Mouse (Mus musculus) heart, adult 2 months (tissue): ENCODE measurements around the gene Pthlh. TPM values are rescaled to one million over a fixed set of nuclear protein-coding genes. Genes with fewer than 3 reads are reported as not detected.

Source experiments
- DNase-seq, 2 experiments: peaks; one replicate each; pipeline ENCODE4 v3.0.0; 2021
- H3K27ac ChIP-seq: fragments of 200-600 bp; 2 replicates; pipeline ENCODE4 v1.8.1; 2022
- H3K27me3 ChIP-seq: fragments of 200-500 bp; 2 replicates; pipeline ENCODE4 v1.6.1; 2012; ENCODE audit warnings: mild to moderate bottlenecking, low read length, inconsistent platforms, mixed read lengths; ENCODE audit not compliant: control insufficient read depth, insufficient read depth
- H3K36me3 ChIP-seq: fragments of 200-500 bp; 2 replicates; pipeline ENCODE4 v1.6.1; 2012; ENCODE audit warnings: low read length, inconsistent platforms; ENCODE audit not compliant: control insufficient read depth, insufficient read depth
- H3K4me1 ChIP-seq: fragments of 200-500 bp; 2 replicates; pipeline ENCODE4 v1.6.1; 2011; ENCODE audit warnings: low read length; ENCODE audit not compliant: control insufficient read depth, insufficient read depth
- H3K4me3 ChIP-seq: fragments of 200-600 bp; 2 replicates; pipeline ENCODE4 v1.8.1; 2022
- H3K79me2 ChIP-seq: fragments of 200-500 bp; replicated peaks from 2 replicates; pipeline ENCODE4 v1.6.1; 2012; ENCODE audit warnings: mild to moderate bottlenecking, inconsistent platforms, low read length, moderate library complexity, mixed read lengths; ENCODE audit not compliant: control insufficient read depth, insufficient read depth
- H3K9ac ChIP-seq: fragments of 200-500 bp; 2 replicates; pipeline ENCODE4 v1.6.1; 2012; ENCODE audit warnings: low read depth, mild to moderate bottlenecking, control low read depth, inconsistent platforms, low read length, mixed read lengths
- CTCF ChIP-seq: fragments of 200-600 bp; IDR thresholded peaks from 2 replicates; pipeline ENCODE4 v1.8.1; 2022; ENCODE audit warnings: antibody characterized with exemption, mild to moderate bottlenecking, moderate library complexity
- EP300 ChIP-seq: fragments of 200-500 bp; IDR thresholded peaks from 2 replicates; pipeline ENCODE4 v1.6.1; 2011; ENCODE audit warnings: low read depth, low read length, control low read depth; ENCODE audit not compliant: insufficient read depth
- POLR2A ChIP-seq: fragments of 200-500 bp; IDR thresholded peaks from 2 replicates; pipeline ENCODE4 v1.6.1; 2011; ENCODE audit warnings: mild to moderate bottlenecking, low read depth, low read length, control low read depth; ENCODE audit not compliant: insufficient read depth
- WGBS: fragments of 180-500 bp; shearing (Covaris S2); methylation state at CpG from one replicate; pipeline ENCODE4 v1.1.7; 2018; 5-methylcytosine and 5-hydroxymethylcytosine counted together
- intact Hi-C: fragments of 180-260 bp; cut with DNase I; formaldehyde crosslinking; loops from one replicate; pipeline ENCODE4 v1.15.1; 2025
- polyA plus RNA-seq: library from polyadenylated mRNA; depleted of rRNA; stranded (reverse); fragments of >200 nt; gene quantifications from 2 replicates; pipeline ENCODE4 v1.2.3, GENCODE M21; 2012
- total RNA-seq, 2 experiments: library from RNA; stranded (reverse); gene quantifications; 2 replicates each; pipeline ENCODE4 v1.2.3; 2021

Gene Pthlh
- total and polyA plus RNA-seq, 3 experiments: 1.1 to 2.3 (median 1.3) TPM

DNA sequence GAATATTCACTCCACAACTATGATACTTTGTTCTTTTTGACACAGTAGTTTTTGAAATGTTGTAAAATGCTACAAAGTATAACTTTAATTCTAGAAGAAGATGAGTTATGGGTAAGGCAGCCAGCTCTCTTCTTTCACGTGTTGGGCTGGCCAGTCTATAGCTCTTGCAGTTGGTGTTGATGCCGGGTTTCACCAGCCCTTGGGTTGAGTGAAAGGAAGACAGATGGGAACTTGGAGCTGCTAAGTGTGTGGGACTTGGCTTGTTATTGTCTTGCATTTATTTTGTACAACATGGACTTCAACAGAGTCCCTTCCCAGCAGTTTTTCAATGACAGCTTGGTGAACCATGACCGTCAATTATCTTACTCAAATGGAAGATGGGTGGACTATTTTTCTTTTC is 16.2 kb downstream of the Pthlh start:
- Histone ChIP-seq H3K27ac (no peak overlapping the region), H3K4me3 (no peak overlapping the region), H3K36me3 (no peaks in the 10 kb centered on the region), H3K27me3 (no peaks in the 10 kb centered on the region), H3K9ac (no peak overlapping the region), H3K4me1 (no peaks in the 10 kb centered on the region), H3K79me2 (no peaks in the 10 kb centered on the region)
- WGBS: 78% methylated on average over 3 of the region's 3 CpGs
- intact Hi-C loops: no loop called here
- DNase-seq: no peak
- no peak for TF ChIP-seq POLR2A
- no peak for TF ChIP-seq CTCF
- TF ChIP-seq EP300: no peak

DNA sequence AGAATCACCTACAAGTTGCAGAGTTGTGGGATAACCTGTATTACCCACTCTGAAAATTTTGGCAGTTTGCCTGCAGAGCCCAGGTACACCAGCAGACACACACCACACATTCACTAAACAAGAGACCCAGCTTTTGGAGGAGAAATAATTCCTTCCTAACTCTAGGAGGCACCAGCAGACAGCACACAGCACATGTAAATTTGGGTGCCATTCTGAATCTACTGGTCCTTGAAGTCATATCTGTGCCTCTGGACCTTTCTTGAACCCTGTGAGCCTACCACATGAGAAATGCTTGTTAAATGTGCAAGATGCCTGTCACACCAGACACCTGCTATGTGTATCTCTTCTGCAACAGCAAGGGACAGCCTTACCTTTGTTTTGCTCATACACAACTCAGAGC is 19.7 kb downstream of the Pthlh start:
- Histone ChIP-seq H3K27me3 (no peaks in the 10 kb centered on the region), H3K27ac (no peak overlapping the region), H3K36me3 (no peaks in the 10 kb centered on the region), H3K79me2 (no peaks in the 10 kb centered on the region), H3K4me1 (no peaks in the 10 kb centered on the region), H3K4me3 (no peak overlapping the region), H3K9ac (no peak overlapping the region)
- no peak for DNase-seq
- TF ChIP-seq POLR2A: no peak
- TF ChIP-seq CTCF: no peak; the same call in 1 of the 2 replicates
- no peak for TF ChIP-seq EP300
- intact Hi-C loops: loop anchor here (5.0 kb wide), 2 partner anchors 127 to 422 kb away; no protein-coding TSS in a partner anchor

DNA sequence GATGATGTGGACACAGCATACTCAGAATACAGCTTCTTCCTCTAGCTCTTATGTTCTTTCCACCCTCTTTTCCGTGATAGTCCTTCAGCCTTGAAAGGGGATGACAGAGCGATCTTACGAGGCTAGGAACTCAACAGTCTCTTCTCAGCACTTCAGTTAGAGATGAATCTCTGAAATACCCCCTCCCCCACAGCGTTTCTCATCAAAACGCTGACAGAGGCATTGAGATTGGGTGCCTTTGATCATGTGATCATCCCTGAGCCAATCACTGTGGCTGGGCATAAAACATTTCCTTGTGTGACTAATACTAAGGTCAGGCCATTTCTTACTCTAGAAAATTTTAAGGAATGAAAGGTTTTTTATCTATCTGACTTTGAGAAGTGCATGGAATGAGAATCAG is 20.3 kb downstream of the Pthlh start:
- Histone ChIP-seq H3K4me3 (no peak overlapping the region), H3K27me3 (no peaks in the 10 kb centered on the region), H3K4me1 (no peaks in the 10 kb centered on the region), H3K79me2 (no peaks in the 10 kb centered on the region), H3K36me3 (no peaks in the 10 kb centered on the region), H3K27ac (no peak overlapping the region), H3K9ac (no peak overlapping the region)
- intact Hi-C loops: loop anchor here (5.0 kb wide), 2 partner anchors 126 to 421 kb away; no protein-coding TSS in a partner anchor
- no peak for TF ChIP-seq POLR2A
- TF ChIP-seq EP300: no peak
- no peak for TF ChIP-seq CTCF
- WGBS: 53% methylated on average over 5 of the region's 5 CpGs
- no peak for DNase-seq

DNA sequence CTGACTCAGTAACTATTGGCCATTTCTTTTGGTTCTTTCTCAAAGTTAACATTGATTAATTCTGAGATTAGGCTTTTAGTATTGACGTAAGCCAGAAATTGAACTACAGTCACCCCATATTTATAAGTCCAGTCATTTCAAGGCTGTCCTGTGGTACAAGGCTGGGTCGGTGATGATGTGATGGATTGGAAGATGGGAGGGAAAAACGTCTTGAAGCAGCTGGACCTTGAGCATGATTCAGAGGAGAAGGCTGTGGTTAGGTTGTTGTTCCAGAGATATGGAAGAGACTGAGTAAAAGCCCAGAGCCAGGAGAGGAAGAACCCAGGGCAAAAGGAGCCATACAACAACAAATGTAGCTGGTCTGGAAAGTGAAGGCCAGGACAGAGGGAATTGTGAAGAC is 22.4 kb downstream of the Pthlh start:
- 52% methylated on average over 3 of the region's 3 CpGs for WGBS
- intact Hi-C loops: loop anchor here (2.0 to 5.0 kb wide), 3 partner anchors 124 to 419 kb away; no protein-coding TSS in a partner anchor
- TF ChIP-seq EP300 (no peak), POLR2A (no peak), CTCF (no peak)

DNA sequence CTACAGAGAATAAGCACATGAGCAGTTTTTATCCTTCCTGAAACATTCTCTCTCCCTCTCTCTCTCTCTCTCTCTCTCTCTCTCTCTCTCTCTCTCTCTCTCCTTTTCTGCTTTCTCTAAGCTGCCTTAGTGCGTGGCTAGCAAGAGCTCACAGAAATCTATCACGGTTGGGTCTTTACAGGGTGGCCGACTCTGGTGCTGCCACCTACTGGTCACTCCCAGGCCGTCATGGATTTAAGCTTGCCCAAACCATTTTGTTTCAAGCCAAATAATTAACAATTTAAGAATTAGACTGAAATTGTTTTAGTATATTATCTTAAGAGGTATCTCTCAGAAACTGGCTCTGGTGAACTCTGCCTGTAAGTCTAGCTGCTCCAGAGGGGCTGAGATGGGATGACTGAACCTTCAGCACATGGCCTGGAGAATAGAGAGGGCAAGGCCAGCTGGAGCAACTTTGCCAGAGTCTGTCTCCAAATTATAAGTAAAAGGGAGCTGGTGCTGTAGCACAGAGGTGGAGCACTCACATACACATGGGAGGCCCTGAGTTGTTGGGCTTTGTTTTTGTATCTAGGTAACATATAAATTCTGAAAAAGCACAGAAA is 23.7 kb downstream of the Pthlh start:
- Histone ChIP-seq H3K36me3 (no peaks in the 10 kb centered on the region), H3K4me3 (no peak overlapping the region), H3K27me3 (no peaks in the 10 kb centered on the region), H3K9ac (no peak overlapping the region), H3K27ac (no peak overlapping the region), H3K79me2 (no peaks in the 10 kb centered on the region), H3K4me1 (no peaks in the 10 kb centered on the region)
- TF ChIP-seq EP300 (no peak), CTCF (peak; percentile 77)
- intact Hi-C loops: loop anchor here (2.0 to 5.0 kb wide), 3 partner anchors 123 to 418 kb away; no protein-coding TSS in a partner anchor
- WGBS: 0% methylated on average over 3 of the region's 4 CpGs
- peak; percentile 34 to 54 for DNase-seq

More for the DNA sequence above, 22.4 kb downstream of the Pthlh start:
- Histone ChIP-seq H3K79me2 (no peaks in the 10 kb centered on the region), H3K27ac (no peak overlapping the region), H3K9ac (no peak overlapping the region), H3K4me1 (no peaks in the 10 kb centered on the region), H3K4me3 (no peak overlapping the region), H3K36me3 (no peaks in the 10 kb centered on the region), H3K27me3 (no peaks in the 10 kb centered on the region)
- no peak for DNase-seq

DNA sequence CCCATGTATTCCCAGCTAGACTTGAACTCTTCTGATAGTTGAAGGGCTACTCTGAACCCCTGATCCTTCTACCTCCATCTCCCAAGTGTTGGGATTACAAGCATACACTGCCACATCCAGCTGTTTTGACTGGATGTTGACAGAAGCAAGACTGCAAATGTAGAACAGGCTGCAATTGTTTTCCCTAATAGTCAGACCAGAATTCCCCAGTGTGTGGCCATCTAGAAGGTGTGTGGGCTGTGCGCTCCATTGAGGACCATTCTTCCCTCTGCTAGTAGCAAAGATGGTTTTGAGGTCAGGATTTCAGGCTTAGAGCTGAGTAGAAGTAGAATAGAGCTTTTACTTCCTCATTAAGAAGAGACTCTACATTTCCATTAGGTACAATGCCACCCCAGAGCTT is 37.3 kb downstream of the Pthlh start:
- Histone ChIP-seq H3K27ac (no peak overlapping the region), H3K27me3 (no peaks in the 10 kb centered on the region), H3K4me1 (no peaks in the 10 kb centered on the region), H3K79me2 (no peaks in the 10 kb centered on the region), H3K36me3 (no peaks in the 10 kb centered on the region), H3K4me3 (no peak overlapping the region), H3K9ac (no peak overlapping the region)
- TF ChIP-seq EP300: no peak
- no peak for TF ChIP-seq POLR2A
- TF ChIP-seq CTCF: no peak
- no peak for DNase-seq
- intact Hi-C loops: no loop called here
- WGBS: 93% methylated on average over 1 of the region's 1 CpGs
